In genomic region chr9:20384532-20385342, GRCm38 (mm10) we compare ENCODE assay signal across 8 mouse cellular contexts. TPM values are rescaled to one million over a fixed set of nuclear protein-coding genes. Genes with fewer than 3 reads are reported as not detected.
DNase-seq lines count a peak whose midpoint lies in the region; ATAC-seq and TF ChIP-seq lines count a peak whose summit lies in the region.

Gene Zfp560, minus strand, starts transcription at chr9:20385177.

- peak within 1 kb of the TSS; percentile 77 for H3K9ac ChIP-seq in kidney, embryonic 14.5 days (ENCODE audit: low read depth, low read length)
- peak within 1 kb of the TSS; percentile 43 for H3K9ac ChIP-seq in limb, embryonic 15.5 days

- peak within 1 kb of the TSS; percentile 72 for H3K4me2 ChIP-seq in kidney, embryonic 14.5 days (replicated peaks; ENCODE audit: low read depth, low read length)
- H3K4me2 ChIP-seq in limb, embryonic 15.5 days, result peak within 1 kb of the TSS; percentile 54

- no peak; the same call in 1 of the 2 replicates for TF ChIP-seq POLR2A in bone marrow macrophage, adult 2 months (IDR thresholded peaks at IDR 0.05; ENCODE audit: borderline replicate concordance, low read depth, low read length)
- TF ChIP-seq POLR2A in embryonic fibroblast, embryonic 13.5 days (IDR thresholded peaks at IDR 0.05; ENCODE audit: low read depth, low read length), result peak; percentile 68; the same call in 1 of the 2 replicates

- DNase-seq in A20 (ENCODE audit: low read depth, low spot score), result peak; percentile 97
- DNase-seq in heart, adult 9 months (ENCODE audit: low spot score in 2 of 2), result peak; percentile 76 to 84
- DNase-seq in monocyte, adult 2 months (ENCODE audit: low read depth in 1 of 2, low spot score in 2 of 2), result peak; percentile 70 to 82
- peak; percentile 81 to 83 for DNase-seq in spleen, postnatal 36 days (ENCODE audit: low spot score in 2 of 2)

- H3K4me1 ChIP-seq in bone marrow macrophage, adult 2 months (ENCODE audit: control insufficient read depth, insufficient read depth, low read length), result peaks cover 6% of the 10 kb centered on the region
- no peaks in the 10 kb centered on the region; the same call in 1 of the 2 replicates for H3K4me1 ChIP-seq in embryonic fibroblast, embryonic 13.5 days (ENCODE audit: control insufficient read depth, insufficient read depth, low read length)
- peaks cover 5% of the 10 kb centered on the region; the same call in 1 of the 2 replicates for H3K4me1 ChIP-seq in kidney, embryonic 14.5 days (ENCODE audit: control insufficient read depth, insufficient read depth, low read length)
- peaks cover 7% of the 10 kb centered on the region; the same call in 1 of the 2 replicates for H3K4me1 ChIP-seq in limb, embryonic 15.5 days

- no peaks in the 10 kb centered on the region for H3K36me3 ChIP-seq in kidney, embryonic 14.5 days (ENCODE audit: control insufficient read depth, insufficient read depth, low read length)
- no peaks in the 10 kb centered on the region for H3K36me3 ChIP-seq in limb, embryonic 15.5 days

- peak within 1 kb of the TSS; percentile 27; the same call in 1 of the 2 replicates for H3K27ac ChIP-seq in bone marrow macrophage, adult 2 months (ENCODE audit: insufficient read depth, low read depth, low read length)
- H3K27ac ChIP-seq in embryonic fibroblast, embryonic 13.5 days (ENCODE audit: insufficient read depth, low read length), result no peak within 1 kb of the TSS
- H3K27ac ChIP-seq in kidney, embryonic 14.5 days (ENCODE audit: low read depth, low read length), result peak within 1 kb of the TSS; percentile 61; the same call in 1 of the 2 replicates
- H3K27ac ChIP-seq in limb, embryonic 15.5 days, result peak within 1 kb of the TSS; percentile 79

- peak; percentile 22; the same call in 1 of the 2 replicates for TF ChIP-seq CTCF in bone marrow macrophage, adult 2 months (IDR thresholded peaks at IDR 0.05; ENCODE audit: low read depth, low read length)
- no peak for TF ChIP-seq CTCF in embryonic fibroblast, embryonic 13.5 days (IDR thresholded peaks at IDR 0.05; ENCODE audit: borderline replicate concordance, insufficient read depth, low read length)

- no peaks in the 10 kb centered on the region for H3K9me3 ChIP-seq in kidney, embryonic 14.5 days (ENCODE audit: control insufficient read depth, low read length)
- no peaks in the 10 kb centered on the region for H3K9me3 ChIP-seq in limb, embryonic 15.5 days

- ATAC-seq in kidney, embryonic 14.5 days (ENCODE audit: low FRiP score, low TSS enrichment), result peak; percentile 100
- ATAC-seq in limb, embryonic 15.5 days (ENCODE audit: insufficient number of reproducible peaks, low FRiP score, low TSS enrichment, low read depth), result peak; percentile 94

- H3K27me3 ChIP-seq in kidney, embryonic 14.5 days (ENCODE audit: control insufficient read depth, insufficient read depth, low read length), result no peaks in the 10 kb centered on the region
- H3K27me3 ChIP-seq in limb, embryonic 15.5 days, result no peaks in the 10 kb centered on the region

- peak within 1 kb of the TSS; percentile 77 for H3K4me3 ChIP-seq in bone marrow macrophage, adult 2 months (ENCODE audit: insufficient read depth, low read length)
- peak within 1 kb of the TSS; percentile 92 for H3K4me3 ChIP-seq in embryonic fibroblast, embryonic 13.5 days (ENCODE audit: insufficient read depth, low read length)
- peak within 1 kb of the TSS; percentile 64 for H3K4me3 ChIP-seq in kidney, embryonic 14.5 days (ENCODE audit: low read length)
- peak within 1 kb of the TSS; percentile 65 for H3K4me3 ChIP-seq in limb, embryonic 15.5 days

- 5% methylated on average over 40 of the region's 40 CpGs for WGBS in kidney, embryonic 14.5 days
- 3% methylated on average over 40 of the region's 40 CpGs for WGBS in limb, embryonic 15.5 days

RNA-seq across cellular contexts. Expression of gene Zfp560, which starts in this region (rescaled TPM):
- polyA plus RNA-seq in bone marrow macrophage, adult 2 months (2012; ENCODE audit: insufficient read depth, insufficient read length, missing spikeins), result 17.3 and 17.7 TPM in 2 replicates
- polyA plus RNA-seq in embryonic fibroblast, embryonic 13.5 days (2011; ENCODE audit: insufficient read length, low read depth, missing spikeins), result 15.1 and 17.5 TPM in 2 replicates
- 38.2 and 43.5 TPM in 2 replicates for polyA plus RNA-seq in kidney, embryonic 14.5 days (2014; fragmentation: Nextera tagmentation; extraction: Ambion mirVana)
- 26.2 and 31.8 TPM in 2 replicates for polyA plus RNA-seq in limb, embryonic 15.5 days (2015; fragmentation: Nextera tagmentation; extraction: Ambion mirVana)
